Mouse (Mus musculus) stomach, postnatal 0 days (tissue): ENCODE measurements around the gene Ltn1. TPM values are rescaled to one million over a fixed set of nuclear protein-coding genes. Genes with fewer than 3 reads are reported as not detected.

Experiments
- ATAC-seq: fragments of 200-750 bp; cut with Nextera tagmentation; 2 replicates; pipeline ENCODE4 v1.8.0; 2017; ENCODE audit not compliant: low FRiP score, low TSS enrichment
- DNase-seq: peaks from one replicate; pipeline ENCODE4 v3.0.0-alpha.2; 2016; ENCODE audit warnings: low spot score
- H3K27ac ChIP-seq: fragments of 300-500 bp; sonication (generic); replicated peaks from 2 replicates; pipeline ENCODE4 v1.5.1; 2014; ENCODE audit warnings: mild to moderate bottlenecking, control low read depth
- H3K27me3 ChIP-seq: fragments of 300-500 bp; sonication (generic); 2 replicates; pipeline ENCODE4 v1.6.1; 2014; ENCODE audit warnings: low read length; ENCODE audit not compliant: control insufficient read depth, insufficient read depth
- H3K36me3 ChIP-seq: fragments of 300-500 bp; sonication (generic); 2 replicates; pipeline ENCODE4 v1.6.1; 2014; ENCODE audit warnings: low read length, mixed read lengths; ENCODE audit not compliant: control insufficient read depth, insufficient read depth
- H3K4me1 ChIP-seq: fragments of 300-500 bp; sonication (generic); replicated peaks from 2 replicates; pipeline ENCODE4 v1.6.1; 2014; ENCODE audit warnings: antibody characterized with exemption; ENCODE audit not compliant: control insufficient read depth, insufficient read depth
- H3K4me2 ChIP-seq: fragments of 300-500 bp; sonication (generic); replicated peaks from 2 replicates; pipeline ENCODE4 v1.6.1; 2014; ENCODE audit warnings: low read depth, mild to moderate bottlenecking, control low read depth, moderate library complexity
- H3K4me3 ChIP-seq: fragments of 300-500 bp; sonication (generic); 2 replicates; pipeline ENCODE4 v1.5.1; 2014; ENCODE audit warnings: low read depth, low read length, control low read depth
- H3K9ac ChIP-seq: fragments of 300-500 bp; sonication (generic); 2 replicates; pipeline ENCODE4 v1.6.1; 2014; ENCODE audit warnings: mild to moderate bottlenecking, low read length, control low read depth, mixed read lengths
- H3K9me3 ChIP-seq: fragments of 300-500 bp; sonication (generic); 2 replicates; pipeline ENCODE4 v1.6.1; 2016; ENCODE audit warnings: low read length; ENCODE audit not compliant: control insufficient read depth
- CTCF ChIP-seq: IDR thresholded peaks from 2 replicates; pipeline ENCODE4 v1.5.1; 2016; ENCODE audit warnings: antibody characterized with exemption, low read depth, mild to moderate bottlenecking, moderate library complexity
- EP300 ChIP-seq: optimal IDR thresholded peaks from 2 replicates; pipeline ENCODE3; 2016; ENCODE audit warnings: antibody characterized with exemption
- WGBS: fragments of 180-500 bp; shearing (Covaris S2); extraction: QIAGEN DNeasy Blood & Tissue Kit; methylation state at CpG from one replicate; pipeline ENCODE4 v1.1.7; 2014; 5-methylcytosine and 5-hydroxymethylcytosine counted together
- polyA plus RNA-seq: library from polyadenylated mRNA; unstranded; fragments of >200 nt; fragmentation: Nextera tagmentation; extraction: Ambion mirVana; gene quantifications from 2 replicates; pipeline ENCODE4 v1.2.1, GENCODE M21; 2015

Gene Ltn1
- polyA plus RNA-seq, 1 experiment from 2014 or later, result 9.2 TPM

- Histone ChIP-seq H3K9ac (no peak overlapping the region), H3K27ac (no peak overlapping the region), H3K4me3 (no peak overlapping the region), H3K9me3 (no peaks in the 10 kb centered on the region), H3K27me3 (no peaks in the 10 kb centered on the region), H3K4me2 (no peak overlapping the region), H3K36me3 (no peaks in the 10 kb centered on the region), H3K4me1 (no peaks in the 10 kb centered on the region)
- DNase-seq, result no peak
- TF ChIP-seq EP300 (no peak), CTCF (no peak)
- no peak for ATAC-seq
- 92% methylated on average over 3 of the region's 3 CpGs for WGBS
These were observed 97.7 kb downstream of the Ltn1 start for GRCm38 (mm10) chr16:87334756-87335155.

GRCm38 (mm10) chr16:87329986-87330385 is 102.4 kb downstream of the Ltn1 start:
- no peak overlapping the region for H3K27ac ChIP-seq
- H3K9me3 ChIP-seq, result no peaks in the 10 kb centered on the region
- TF ChIP-seq CTCF (no peak), EP300 (no peak)
- H3K27me3 ChIP-seq, result no peaks in the 10 kb centered on the region
- WGBS, result 90% methylated on average over 3 of the region's 3 CpGs
- H3K4me1 ChIP-seq, result no peaks in the 10 kb centered on the region
- H3K9ac ChIP-seq, result no peak overlapping the region
- no peaks in the 10 kb centered on the region for H3K36me3 ChIP-seq
- no peak overlapping the region for H3K4me2 ChIP-seq
- DNase-seq (no peak), ATAC-seq (no peak)
- H3K4me3 ChIP-seq, result no peak overlapping the region

Other genes with a start within 250 kb of the Ltn1 start
- gene N6amt1, start 78.4 kb downstream of the Ltn1 start, polyA plus RNA-seq, result 19.9 and 20.1 TPM in 2 replicates
- 6.9 and 7.5 TPM in 2 replicates for gene Rwdd2b, start 8.0 kb upstream of the Ltn1 start, polyA plus RNA-seq
- 37.0 and 40.1 TPM in 2 replicates for gene Usp16, start 22.1 kb upstream of the Ltn1 start, polyA plus RNA-seq
- 173 and 181 TPM in 2 replicates for gene Cct8, start 63.3 kb upstream of the Ltn1 start, polyA plus RNA-seq
- gene Map3k7cl, start 120.7 kb upstream of the Ltn1 start, polyA plus RNA-seq, result 0.19 and 0.58 TPM in 2 replicates